Mouse (Mus musculus): ENCODE measurements around the gene Gm16181.

Gm16181 gene

GRCm38 (mm10) chr17:35251162-35251719 is 30.6 kb downstream of the Gm16181 start:
- no peak for DNase-seq

DNA sequence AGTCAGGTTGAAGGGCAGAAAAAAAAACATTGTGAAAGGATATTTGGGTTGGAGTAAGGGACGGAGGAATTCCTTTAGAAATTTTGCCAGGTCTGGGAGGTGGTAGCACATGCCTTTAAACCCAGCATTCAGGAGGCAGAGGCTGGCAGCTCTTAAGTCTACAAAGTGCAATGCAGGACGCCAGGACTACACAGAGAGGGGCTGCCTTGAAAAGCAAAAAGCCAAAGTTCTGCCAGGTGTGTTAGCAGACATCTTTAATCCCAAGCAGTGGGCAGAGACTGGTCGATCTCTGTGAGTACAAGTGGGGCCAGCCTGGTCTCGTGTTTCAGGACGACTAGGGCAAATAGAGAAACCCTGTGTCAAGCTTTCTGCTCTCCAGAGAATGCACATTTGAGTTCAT is 31.3 kb downstream of the Gm16181 start:
- no peak for DNase-seq

GRCm38 (mm10) chr17:35252619-35253292 is 32.1 kb downstream of the Gm16181 start:
- DNase-seq = no peak

DNA sequence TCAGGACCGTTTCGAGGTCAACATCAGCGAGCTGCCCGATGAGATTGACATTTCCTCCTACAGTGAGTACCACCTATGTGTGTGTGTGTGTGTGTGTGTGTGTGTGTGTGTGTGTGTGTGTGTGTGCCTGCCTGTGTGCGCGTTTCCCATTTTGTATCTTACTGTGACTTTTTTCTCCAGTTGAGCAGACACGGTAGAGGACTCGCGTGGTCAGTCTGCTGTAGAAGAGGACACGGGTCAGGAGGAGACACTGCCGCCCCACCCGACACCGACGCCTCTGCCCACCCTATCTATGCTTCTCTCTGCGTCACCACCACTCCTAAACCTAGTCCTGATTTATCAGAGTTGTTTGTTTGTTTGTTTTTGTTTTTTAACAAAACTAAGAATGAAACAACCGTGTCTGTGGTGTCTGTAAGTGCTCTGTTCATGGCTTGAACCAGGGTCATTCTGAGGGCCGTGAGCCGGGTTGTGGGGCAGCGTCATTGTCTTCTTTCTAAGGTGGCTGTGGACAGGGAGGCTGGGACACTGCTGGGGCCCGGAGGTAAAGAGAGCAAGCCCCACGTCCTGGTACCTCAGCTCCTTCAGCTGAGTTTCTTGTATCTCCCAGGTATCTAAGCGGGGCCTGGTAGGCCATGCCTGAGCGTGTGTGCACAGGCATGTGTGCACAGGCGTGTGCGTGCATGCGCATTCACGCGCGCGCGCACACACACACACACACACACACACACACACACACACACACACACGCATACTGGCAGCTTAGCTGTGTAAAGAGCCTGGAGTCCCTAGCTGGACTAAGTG is 32.9 kb downstream of the Gm16181 start:
- DNase-seq = no peak

GRCm38 (mm10) chr17:35254241-35255098 is 33.8 kb downstream of the Gm16181 start:
- peak; percentile 81 for DNase-seq

GRCm38 (mm10) chr17:35255301-35255700 is 34.7 kb downstream of the Gm16181 start:
- no peak for DNase-seq

DNA sequence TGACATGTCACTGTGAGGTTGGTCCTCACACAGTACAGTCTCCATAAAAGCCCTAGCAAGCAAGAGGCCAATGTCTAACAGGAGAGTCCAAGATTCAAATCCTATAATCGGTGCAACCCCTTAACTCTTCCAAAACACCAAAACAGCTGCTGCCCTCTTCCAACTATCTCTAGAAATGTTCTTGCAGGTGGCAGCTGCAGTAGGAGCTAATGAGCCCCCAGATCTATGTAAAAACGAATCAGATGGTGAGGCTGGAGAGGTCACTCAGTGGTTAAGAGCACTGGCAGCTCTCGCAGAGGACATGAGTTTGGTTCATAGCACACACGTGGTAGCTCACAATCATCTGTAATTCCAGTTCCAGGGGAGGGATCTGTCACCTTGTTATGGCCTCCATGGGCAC is 35.1 kb downstream of the Gm16181 start:
- DNase-seq = no peak

DNA sequence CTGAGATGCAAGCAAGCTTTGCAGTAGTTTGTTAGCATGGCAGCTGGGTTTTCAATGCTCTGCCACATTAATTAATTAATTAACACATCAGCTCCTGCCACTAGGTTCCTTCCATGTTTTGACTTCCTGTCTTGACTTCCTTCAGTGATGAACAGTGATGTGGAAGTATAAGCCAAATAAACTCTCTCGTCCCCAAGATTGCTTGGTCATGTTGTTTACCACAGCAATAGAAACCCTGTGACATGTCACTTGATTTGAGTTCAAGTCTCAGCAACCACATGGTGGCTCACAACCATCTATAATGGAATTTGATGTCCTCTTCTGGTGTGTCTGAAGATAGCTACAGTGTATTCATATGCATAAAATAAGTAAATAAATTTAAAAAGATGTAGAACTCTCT is 36.7 kb downstream of the Gm16181 start:
- DNase-seq = no peak

- DNase-seq = peak; percentile 96
Measured at GRCm38 (mm10) chr17:35257824-35258491, 37.3 kb downstream of the Gm16181 start.

- DNase-seq = peak; percentile 48
Measured at GRCm38 (mm10) chr17:35258492-35259478, 38.2 kb downstream of the Gm16181 start.

- no peak for DNase-seq
Measured at GRCm38 (mm10) chr17:35259621-35260020, 39.0 kb downstream of the Gm16181 start.

DNA sequence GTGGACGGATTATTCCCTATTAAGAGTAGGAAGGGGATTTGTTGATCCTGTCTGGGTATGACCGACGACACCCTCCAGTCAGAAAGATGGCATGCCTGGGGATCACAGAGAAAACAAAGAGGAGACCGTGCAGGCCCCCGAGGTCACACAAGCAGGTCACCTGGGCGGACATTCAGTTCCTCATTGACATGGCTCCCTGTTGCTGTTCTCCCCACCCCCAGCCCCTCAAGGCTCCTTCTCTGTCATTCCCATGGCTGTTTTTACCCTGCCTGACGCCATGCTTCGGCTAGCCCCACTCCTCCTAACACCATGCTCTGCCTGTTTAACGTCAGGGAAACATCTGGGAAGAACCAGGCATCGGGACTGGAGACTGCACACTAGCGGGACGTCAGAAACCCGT is 41.0 kb downstream of the Gm16181 start:
- no peak for DNase-seq

DNA sequence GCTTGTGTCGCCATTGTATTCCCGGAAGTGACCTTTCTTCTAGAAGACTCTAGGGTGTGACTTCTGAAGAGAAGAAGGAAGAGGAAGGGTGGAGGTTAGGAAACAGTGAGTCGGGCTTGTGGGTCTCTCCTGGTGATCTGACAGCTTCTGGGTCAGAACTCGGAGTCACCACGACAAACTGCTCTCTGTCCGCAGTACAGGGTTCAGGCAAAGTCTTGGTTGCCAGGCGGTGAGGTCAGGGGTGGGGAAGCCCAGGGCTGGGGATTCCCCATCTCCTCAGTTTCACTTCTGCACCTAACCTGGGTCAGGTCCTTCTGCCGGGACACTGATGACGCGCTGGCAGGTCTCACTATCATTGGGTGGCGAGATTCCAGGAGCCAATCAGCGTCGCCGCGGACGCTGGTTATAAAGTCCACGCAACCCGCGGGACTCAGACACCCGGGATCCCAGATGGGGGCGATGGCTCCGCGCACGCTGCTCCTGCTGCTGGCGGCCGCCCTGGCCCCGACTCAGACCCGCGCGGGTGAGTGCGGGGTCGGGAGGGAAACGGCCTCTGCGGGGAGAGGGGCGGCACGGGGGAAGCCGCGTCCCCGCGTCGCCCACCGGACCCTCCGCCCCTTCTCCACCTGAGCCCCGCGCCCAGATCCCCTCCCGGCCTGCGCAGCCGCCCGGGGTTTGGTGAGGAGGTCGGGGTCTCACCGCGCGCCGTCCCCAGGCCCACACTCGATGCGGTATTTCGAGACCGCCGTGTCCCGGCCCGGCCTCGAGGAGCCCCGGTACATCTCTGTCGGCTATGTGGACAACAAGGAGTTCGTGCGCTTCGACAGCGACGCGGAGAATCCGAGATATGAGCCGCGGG is 42.3 kb downstream of the Gm16181 start, which contains the start of gene H2-D1:
TSS of gene H2-D1 (plus strand) at position 67 of the 859 bp plus-strand sequence.
- DNase-seq = peak; percentile 99

GRCm38 (mm10) chr17:35263523-35263883 is 42.9 kb downstream of the Gm16181 start:
- no peak for DNase-seq

DNA sequence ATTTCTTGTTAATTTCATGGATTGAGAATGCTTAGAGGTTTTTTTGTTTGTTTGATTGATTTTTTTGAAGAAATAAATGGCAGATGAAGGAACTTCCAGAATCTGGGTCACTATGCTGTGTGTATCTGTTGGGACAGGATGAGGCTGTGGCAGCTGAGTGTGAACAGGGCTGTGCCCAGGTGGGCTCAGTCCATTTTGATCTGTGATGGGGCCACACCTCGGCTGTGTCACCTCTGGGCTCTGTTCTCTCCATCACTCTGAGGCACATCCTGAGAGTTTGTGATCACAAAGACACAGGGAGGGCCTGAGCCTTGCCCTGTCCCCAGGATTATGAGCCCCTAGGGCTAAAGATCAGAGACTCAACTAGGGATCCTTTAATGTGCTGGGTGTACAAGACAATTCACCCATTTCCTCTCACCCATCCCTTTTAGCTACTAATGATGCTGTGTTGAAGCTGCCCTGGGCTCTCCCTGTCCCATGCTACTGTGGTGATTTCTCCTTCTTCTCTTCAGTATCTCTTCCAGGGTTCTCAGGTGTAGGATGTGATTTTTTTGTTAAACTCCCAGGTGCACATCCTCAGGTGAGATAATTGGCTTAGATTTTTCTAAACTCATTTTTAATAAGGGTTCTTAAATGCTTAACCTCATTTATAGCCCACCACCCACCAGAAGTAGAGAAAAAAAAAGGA is 46.9 kb downstream of the Gm16181 start:
- no peak for DNase-seq

DNA sequence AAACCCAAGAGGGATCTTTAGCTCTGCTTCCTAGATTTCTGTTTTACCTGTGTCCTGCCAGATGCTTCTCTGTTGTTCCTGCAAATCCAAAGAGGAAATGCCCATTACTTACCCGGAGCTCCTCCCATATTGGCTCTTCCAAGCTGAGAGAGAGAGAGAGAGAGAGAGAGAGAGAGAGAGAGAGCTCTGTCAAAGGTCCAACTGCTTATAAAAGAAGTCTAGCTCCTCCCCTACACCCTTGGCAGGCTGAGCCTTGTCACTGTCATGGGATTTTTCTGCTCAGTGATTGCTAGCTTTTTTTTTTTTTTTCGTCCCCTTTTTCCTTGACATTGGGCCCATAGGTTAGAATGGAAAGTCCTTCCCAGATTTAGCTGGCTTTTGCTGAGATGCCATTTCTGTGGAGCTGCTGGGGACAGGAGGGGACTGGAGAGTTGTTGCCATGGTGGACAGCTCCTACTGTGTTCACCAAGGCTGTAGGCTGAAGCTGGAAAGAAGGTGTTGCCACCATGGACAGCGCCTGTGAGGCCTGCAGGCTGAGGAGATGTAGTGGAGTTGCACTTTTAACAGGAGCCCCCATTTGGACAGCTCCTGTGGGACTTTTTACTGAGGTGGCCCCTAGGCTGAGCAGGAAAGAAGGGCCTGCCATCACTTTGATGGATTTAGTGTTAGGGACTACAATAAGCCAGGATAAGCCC is 49.2 kb downstream of the Gm16181 start:
- peak; percentile 35 for DNase-seq

GRCm38 (mm10) chr17:35272249-35272648 is 51.6 kb downstream of the Gm16181 start:
- DNase-seq = no peak

All from thymus, postnatal 25 days (tissue).